Mouse (Mus musculus) small intestine, adult 2 months (tissue): ENCODE results near the gene Itga6.

Source experiments
- CTCF ChIP-seq: fragments of 200-500 bp; IDR thresholded peaks from 2 replicates; pipeline ENCODE4 v1.5.1; 2012; ENCODE audit warnings: low read depth, mild to moderate bottlenecking, control low read depth, inconsistent platforms, low read length, moderate library complexity, mixed read lengths; ENCODE audit not compliant: insufficient replicate concordance, insufficient read length; ENCODE audit errors: extremely low read depth
- POLR2A ChIP-seq: fragments of 200-500 bp; IDR thresholded peaks from 2 replicates; pipeline ENCODE4 v1.6.1; 2012; ENCODE audit warnings: low read depth, mild to moderate bottlenecking, control low read depth, inconsistent platforms, low read length, moderate library complexity

- TF ChIP-seq POLR2A (no peak), CTCF (no peak)
These were observed 29.8 kb downstream of the Itga6 start for GRCm38 (mm10) chr2:71775201-71775611.
